Comparison of ENCODE assay signal across 14 mouse cellular contexts in the genomic region with DNA sequence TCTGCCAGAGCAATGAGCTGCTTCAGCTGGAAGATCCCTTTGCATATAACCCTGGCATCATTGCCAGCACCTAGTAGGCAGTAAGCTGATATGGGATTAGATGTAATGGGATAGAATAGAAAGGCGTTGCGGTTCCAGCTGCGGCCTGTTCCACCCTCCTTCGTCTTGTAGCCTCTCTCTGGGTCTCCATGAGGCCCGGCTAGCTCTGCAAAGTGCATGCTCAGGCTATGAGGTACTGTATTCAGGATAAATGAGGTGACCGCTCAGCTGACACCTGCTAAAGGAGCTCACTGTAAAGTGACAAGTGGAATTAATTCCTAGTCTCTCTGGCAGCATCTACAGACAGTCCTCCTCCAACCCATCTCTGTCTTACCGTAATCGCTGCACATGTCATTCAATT. TPM values are rescaled to one million over a fixed set of nuclear protein-coding genes. Genes with fewer than 3 reads are reported as not detected.
A peak's percentile ranks its signal among the peaks of the same experiment; 100 is the strongest.
DNase-seq lines count a peak whose midpoint lies in the region; ATAC-seq lines count a peak whose summit lies in the region.
"Had no signal": no experiment of that assay in that cellular context is flagged by ENCODE, and none has a peak within 500 bp of the region (broad histone marks: within the 10 kb centered on the region; RNA-seq: fewer than 3 reads in every experiment).

No protein-coding gene starts in this region.

- H3K4me3 ChIP-seq in forebrain, embryonic 12.5 days (replicated peaks) = no peak overlapping the region
- no peak overlapping the region for H3K4me3 ChIP-seq in forebrain, embryonic 11.5 days (ENCODE audit: low read depth, low read length)
- H3K4me3 ChIP-seq in midbrain, embryonic 12.5 days = no peak overlapping the region
- H3K4me3 ChIP-seq in midbrain, embryonic 10.5 days = no peak overlapping the region
- H3K4me3 ChIP-seq in hindbrain, embryonic 15.5 days = no peak overlapping the region
- H3K4me3 ChIP-seq: lung, embryonic 15.5 days had no signal

- no peak for DNase-seq in forebrain, embryonic 11.5 days (ENCODE audit: low spot score)
- DNase-seq in midbrain, embryonic 10.5 days (ENCODE audit: low spot score) = no peak
- peak; percentile 72 for DNase-seq in skeletal muscle tissue, adult 2 months (ENCODE audit: low read depth, low spot score)
- DNase-seq in kidney, postnatal 14 days = no peak
- DNase-seq in layer of hippocampus, postnatal 14 days (ENCODE audit: low spot score in 2 of 2) = no peak
- DNase-seq: adrenal gland, postnatal 25 days; kidney, adult 2 months had no signal

- H3K27ac ChIP-seq in forebrain, embryonic 12.5 days = no peak overlapping the region
- no peak overlapping the region for H3K27ac ChIP-seq in forebrain, embryonic 11.5 days (ENCODE audit: low read depth, low read length)
- H3K27ac ChIP-seq in midbrain, embryonic 12.5 days (replicated peaks) = peak overlapping the region; percentile 66; the same call in 1 of the 2 replicates
- H3K27ac ChIP-seq in midbrain, embryonic 10.5 days (replicated peaks) = no peak overlapping the region
- H3K27ac ChIP-seq in hindbrain, embryonic 15.5 days (replicated peaks) = peak overlapping the region; percentile 75
- H3K27ac ChIP-seq: lung, embryonic 15.5 days had no signal

- no peaks in the 10 kb centered on the region; the same call in 1 of the 2 replicates for H3K27me3 ChIP-seq in forebrain, embryonic 12.5 days
- no peaks in the 10 kb centered on the region for H3K27me3 ChIP-seq in forebrain, embryonic 11.5 days (ENCODE audit: control insufficient read depth, insufficient read depth, low read length)
- H3K27me3 ChIP-seq in midbrain, embryonic 12.5 days = no peaks in the 10 kb centered on the region
- no peaks in the 10 kb centered on the region for H3K27me3 ChIP-seq in midbrain, embryonic 10.5 days (ENCODE audit: low read depth, poor library complexity, severe bottlenecking)
- H3K27me3 ChIP-seq in hindbrain, embryonic 15.5 days = no peaks in the 10 kb centered on the region

- ATAC-seq in forebrain, embryonic 12.5 days (ENCODE audit: low FRiP score) = peak; percentile 40; the same call in 1 of the 2 replicates
- no peak for ATAC-seq in forebrain, embryonic 11.5 days (replicated peaks; ENCODE audit: low FRiP score)
- ATAC-seq in midbrain, embryonic 12.5 days (ENCODE audit: low FRiP score, low read depth) = no peak
- ATAC-seq in hindbrain, embryonic 15.5 days (ENCODE audit: low FRiP score, low read depth) = peak; percentile 31; the same call in 1 of the 2 replicates
- ATAC-seq: activated CD4-positive, CD25-positive, alpha-beta regulatory T cell, adult 4 months had no signal

- peaks cover 23% of the 10 kb centered on the region for H3K4me1 ChIP-seq in forebrain, embryonic 12.5 days
- peaks cover 1% of the 10 kb centered on the region; the same call in 1 of the 2 replicates for H3K4me1 ChIP-seq in forebrain, embryonic 11.5 days (replicated peaks; ENCODE audit: control insufficient read depth, insufficient read depth, low read length)
- peaks cover 24% of the 10 kb centered on the region for H3K4me1 ChIP-seq in midbrain, embryonic 12.5 days
- peaks cover 15% of the 10 kb centered on the region for H3K4me1 ChIP-seq in midbrain, embryonic 10.5 days
- H3K4me1 ChIP-seq in hindbrain, embryonic 15.5 days (replicated peaks) = peaks cover 25% of the 10 kb centered on the region

- H3K36me3 ChIP-seq in forebrain, embryonic 12.5 days (replicated peaks) = no peaks in the 10 kb centered on the region
- no peaks in the 10 kb centered on the region for H3K36me3 ChIP-seq in forebrain, embryonic 11.5 days (ENCODE audit: control insufficient read depth, insufficient read depth, low read length)
- no peaks in the 10 kb centered on the region for H3K36me3 ChIP-seq in midbrain, embryonic 12.5 days
- no peaks in the 10 kb centered on the region for H3K36me3 ChIP-seq in midbrain, embryonic 10.5 days
- H3K36me3 ChIP-seq in hindbrain, embryonic 15.5 days = no peaks in the 10 kb centered on the region
- H3K36me3 ChIP-seq: lung, embryonic 15.5 days had no signal

- no peak overlapping the region for H3K4me2 ChIP-seq in forebrain, embryonic 12.5 days
- H3K4me2 ChIP-seq in forebrain, embryonic 11.5 days (ENCODE audit: low read depth, low read length, severe bottlenecking) = no peak overlapping the region
- H3K4me2 ChIP-seq in midbrain, embryonic 12.5 days (replicated peaks) = no peak overlapping the region
- no peak overlapping the region for H3K4me2 ChIP-seq in hindbrain, embryonic 15.5 days
- H3K4me2 ChIP-seq: lung, embryonic 15.5 days had no signal

- 72% methylated on average over 8 of the region's 8 CpGs for WGBS in forebrain, embryonic 12.5 days
- 79% methylated on average over 8 of the region's 8 CpGs for WGBS in forebrain, embryonic 11.5 days
- WGBS in midbrain, embryonic 12.5 days = 80% methylated on average over 8 of the region's 8 CpGs
- WGBS in midbrain, embryonic 10.5 days = 90% methylated on average over 8 of the region's 8 CpGs
- 50% methylated on average over 8 of the region's 8 CpGs for WGBS in hindbrain, embryonic 15.5 days

- no peak overlapping the region for H3K9ac ChIP-seq in forebrain, embryonic 12.5 days
- no peak overlapping the region for H3K9ac ChIP-seq in forebrain, embryonic 11.5 days (ENCODE audit: low read length)
- no peak overlapping the region for H3K9ac ChIP-seq in midbrain, embryonic 12.5 days (replicated peaks)
- 0 out of 2 replicates have a peak overlapping the region, but pooled peaks have one; percentile 9 for H3K9ac ChIP-seq in hindbrain, embryonic 15.5 days
- H3K9ac ChIP-seq: lung, embryonic 15.5 days had no signal

- H3K9me3 ChIP-seq in forebrain, embryonic 12.5 days = no peaks in the 10 kb centered on the region
- H3K9me3 ChIP-seq in forebrain, embryonic 11.5 days (ENCODE audit: control insufficient read depth, low read length) = no peaks in the 10 kb centered on the region
- H3K9me3 ChIP-seq in midbrain, embryonic 12.5 days = no peaks in the 10 kb centered on the region
- H3K9me3 ChIP-seq in midbrain, embryonic 10.5 days (replicated peaks) = no peaks in the 10 kb centered on the region
- no peaks in the 10 kb centered on the region for H3K9me3 ChIP-seq in hindbrain, embryonic 15.5 days
- H3K9me3 ChIP-seq: lung, embryonic 15.5 days had no signal

RNA-seq across cellular contexts. Expression of gene Kcnc4, which starts 46.8 kb away (rescaled TPM):
- 0.32 and 0.47 TPM in 2 replicates for polyA plus RNA-seq in forebrain, embryonic 12.5 days (2016; fragmentation: Nextera tagmentation; extraction: Ambion mirVana)
- 0.28 and 0.39 TPM in 2 replicates for polyA plus RNA-seq in forebrain, embryonic 11.5 days (2014; fragmentation: Nextera tagmentation; extraction: Ambion mirVana)
- polyA plus RNA-seq in midbrain, embryonic 12.5 days (2016; fragmentation: Nextera tagmentation; extraction: Ambion mirVana) = 0.47 and 0.51 TPM in 2 replicates
- 0.10 TPM in 1 of 2 replicates, not detected in the other for polyA plus RNA-seq in midbrain, embryonic 10.5 days (2016; fragmentation: Nextera tagmentation; extraction: Ambion mirVana)
- 10.1 and 10.4 TPM in 2 replicates for polyA plus RNA-seq in hindbrain, embryonic 15.5 days (2015; fragmentation: Nextera tagmentation; extraction: Ambion mirVana)
- 10 to 100 TPM; 33.1 to 35.8 TPM for total RNA-seq in layer of hippocampus, postnatal 14 days (2021)
- total RNA-seq: hematopoietic stem cell, adult 5-6 weeks; liver, adult 2 months had no signal
- polyA plus RNA-seq: activated CD4-positive, CD25-positive, alpha-beta regulatory T cell, adult 4 months had no signal

Comparison
In these comparisons a context has a peak if more than half of its experiments do, and no peak if none do; other contexts are left out.
1. ATAC-seq: peak in forebrain, embryonic 12.5 days (single experiment) and hindbrain, embryonic 15.5 days (single experiment); none in forebrain, embryonic 11.5 days (single experiment) and midbrain, embryonic 12.5 days (single experiment).
2. H3K27ac ChIP-seq: peak in midbrain, embryonic 12.5 days (single experiment) and hindbrain, embryonic 15.5 days (single experiment); none in forebrain, embryonic 12.5 days (single experiment), forebrain, embryonic 11.5 days (single experiment) and midbrain, embryonic 10.5 days (single experiment).